In genomic region chr8:66450691-66451090, GRCm38 (mm10) we compare ENCODE assay signal across 8 mouse cellular contexts. TPM values are rescaled to one million over a fixed set of nuclear protein-coding genes. Genes with fewer than 3 reads are reported as not detected.
A peak's percentile ranks its signal among the peaks of the same experiment; 100 is the strongest.
DNase-seq lines count a peak whose midpoint lies in the region; ATAC-seq lines count a peak whose summit lies in the region.

No protein-coding gene starts in this region.

- ATAC-seq in megakaryocyte-erythroid progenitor cell, adult 5-6 weeks (replicated peaks; ENCODE audit: low FRiP score, low TSS enrichment, poor library complexity, severe bottlenecking), result peak; percentile 68

- DNase-seq in heart, postnatal 4 days, result peak; percentile 45
- DNase-seq in heart, adult 11 months, result no peak
- DNase-seq in urinary bladder, postnatal 25 days (ENCODE audit: low spot score), result peak; percentile 36
- DNase-seq in urinary bladder, adult 2 months (ENCODE audit: low spot score), result no peak
- peak; percentile 6 for DNase-seq in cerebellum, adult 9-11 months
- DNase-seq in kidney, postnatal 14 days, result peak; percentile 40
- DNase-seq in spleen, postnatal 36 days (ENCODE audit: low spot score in 2 of 2), result no peak

RNA-seq across cellular contexts. Expression of gene Tma16, which starts 35.6 kb away (rescaled TPM):
- total RNA-seq in heart, postnatal 4 days (2021), result 1 to 10 TPM; 6.0 to 7.0 TPM
- 5.4 and 5.5 TPM in 2 replicates for polyA plus RNA-seq in urinary bladder, adult 2 months (2012; rRNA removed)
- total RNA-seq in megakaryocyte-erythroid progenitor cell, adult 5-6 weeks (2014; fragmentation: Nextera tagmentation), result 26.4 and 27.7 TPM in 2 replicates
- total RNA-seq in megakaryocyte-erythroid progenitor cell, adult 5-6 weeks (2017), result 57.8 and 77.9 TPM in 2 replicates

Comparison
In these comparisons a context has a peak if more than half of its experiments do, and no peak if none do; other contexts are left out.
1. DNase-seq: peak in heart, postnatal 4 days (single experiment), urinary bladder, postnatal 25 days (single experiment), cerebellum, adult 9-11 months (single experiment) and kidney, postnatal 14 days (single experiment); none in heart, adult 11 months (single experiment), urinary bladder, adult 2 months (single experiment) and spleen, postnatal 36 days (0 of 2).